Comparison of ENCODE assay signal across 8 mouse cellular contexts in the genomic region with DNA sequence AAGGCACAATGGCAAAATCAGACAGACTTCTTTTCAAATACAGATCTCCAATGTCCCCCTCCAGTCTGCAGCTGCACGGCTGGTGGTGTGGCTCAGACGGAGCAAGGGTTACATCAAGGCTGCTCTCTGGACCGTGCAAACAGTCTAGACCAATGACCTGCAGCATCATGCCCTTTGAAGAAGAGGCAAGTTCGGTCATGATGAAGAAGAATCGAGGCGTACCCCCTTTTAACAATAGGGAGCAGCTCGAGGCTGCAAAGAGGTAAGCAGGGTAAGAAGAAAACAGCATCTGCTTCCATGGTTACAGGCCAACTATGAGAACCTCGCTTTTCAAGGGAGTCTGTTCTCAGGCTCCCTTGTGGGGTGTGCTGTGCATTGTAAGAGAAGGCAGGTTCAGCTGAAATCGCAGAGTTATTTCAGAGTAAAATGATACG.
DNase-seq lines count a peak whose midpoint lies in the region; ATAC-seq and TF ChIP-seq lines count a peak whose summit lies in the region.

No protein-coding gene starts in this region.

- peaks cover 6% of the 10 kb centered on the region; the same call in 1 of the 2 replicates for H3K4me1 ChIP-seq in liver, adult 2 months (ENCODE audit: control insufficient read depth, insufficient read depth, low read length)
- H3K4me1 ChIP-seq in liver, embryonic 12.5 days, result no peaks in the 10 kb centered on the region
- peaks cover 32% of the 10 kb centered on the region for H3K4me1 ChIP-seq in forebrain, embryonic 15.5 days
- H3K4me1 ChIP-seq in kidney, embryonic 14.5 days (ENCODE audit: control insufficient read depth, insufficient read depth, low read length), result no peaks in the 10 kb centered on the region
- H3K4me1 ChIP-seq in limb, embryonic 15.5 days, result peaks cover 17% of the 10 kb centered on the region

- no peak overlapping the region for H3K4me2 ChIP-seq in liver, embryonic 12.5 days
- H3K4me2 ChIP-seq in forebrain, embryonic 15.5 days (replicated peaks), result peak overlapping the region; percentile 74
- H3K4me2 ChIP-seq in kidney, embryonic 14.5 days (replicated peaks; ENCODE audit: low read depth, low read length), result peak overlapping the region; percentile 13; the same call in 1 of the 2 replicates
- peak overlapping the region; percentile 38 for H3K4me2 ChIP-seq in limb, embryonic 15.5 days

- H3K9ac ChIP-seq in liver, adult 2 months (ENCODE audit: low read depth, low read length), result no peak overlapping the region
- H3K9ac ChIP-seq in liver, embryonic 12.5 days, result no peak overlapping the region
- H3K9ac ChIP-seq in forebrain, embryonic 15.5 days (replicated peaks), result peak overlapping the region; percentile 79
- no peak overlapping the region for H3K9ac ChIP-seq in kidney, embryonic 14.5 days (ENCODE audit: low read depth, low read length)
- no peak overlapping the region for H3K9ac ChIP-seq in limb, embryonic 15.5 days

- no peaks in the 10 kb centered on the region for H3K36me3 ChIP-seq in liver, adult 2 months (ENCODE audit: control insufficient read depth, insufficient read depth, low read length)
- H3K36me3 ChIP-seq in liver, embryonic 12.5 days, result no peaks in the 10 kb centered on the region
- H3K36me3 ChIP-seq in forebrain, embryonic 15.5 days, result no peaks in the 10 kb centered on the region
- H3K36me3 ChIP-seq in kidney, embryonic 14.5 days (ENCODE audit: control insufficient read depth, insufficient read depth, low read length), result no peaks in the 10 kb centered on the region
- H3K36me3 ChIP-seq in limb, embryonic 15.5 days, result no peaks in the 10 kb centered on the region

- H3K9me3 ChIP-seq in liver, embryonic 12.5 days (replicated peaks), result no peaks in the 10 kb centered on the region
- H3K9me3 ChIP-seq in forebrain, embryonic 15.5 days, result no peaks in the 10 kb centered on the region
- no peaks in the 10 kb centered on the region for H3K9me3 ChIP-seq in kidney, embryonic 14.5 days (ENCODE audit: control insufficient read depth, low read length)
- no peaks in the 10 kb centered on the region for H3K9me3 ChIP-seq in limb, embryonic 15.5 days

- TF ChIP-seq POLR2A in liver, adult 2 months (IDR thresholded peaks at IDR 0.05; ENCODE audit: extremely low read depth, insufficient read depth, low read length), result no peak

- ATAC-seq in liver, embryonic 12.5 days, result no peak
- peak; percentile 95 for ATAC-seq in forebrain, embryonic 15.5 days (replicated peaks)
- peak; percentile 97 for ATAC-seq in kidney, embryonic 14.5 days (ENCODE audit: low FRiP score, low TSS enrichment)
- ATAC-seq in limb, embryonic 15.5 days (ENCODE audit: insufficient number of reproducible peaks, low FRiP score, low TSS enrichment, low read depth), result no peak

- no peak overlapping the region for H3K4me3 ChIP-seq in liver, adult 2 months (ENCODE audit: insufficient read depth, low read depth, low read length)
- no peak overlapping the region for H3K4me3 ChIP-seq in liver, embryonic 12.5 days
- peak overlapping the region; percentile 47 for H3K4me3 ChIP-seq in forebrain, embryonic 15.5 days
- H3K4me3 ChIP-seq in kidney, embryonic 14.5 days (ENCODE audit: low read length), result no peak overlapping the region; the same call in 1 of the 2 replicates
- peak overlapping the region; percentile 14; the same call in 1 of the 2 replicates for H3K4me3 ChIP-seq in limb, embryonic 15.5 days

- no peaks in the 10 kb centered on the region for H3K27me3 ChIP-seq in liver, adult 2 months (ENCODE audit: control insufficient read depth, insufficient read depth, low read length)
- no peaks in the 10 kb centered on the region for H3K27me3 ChIP-seq in liver, embryonic 12.5 days (replicated peaks)
- H3K27me3 ChIP-seq in forebrain, embryonic 15.5 days, result no peaks in the 10 kb centered on the region
- no peaks in the 10 kb centered on the region for H3K27me3 ChIP-seq in kidney, embryonic 14.5 days (ENCODE audit: control insufficient read depth, insufficient read depth, low read length)
- no peaks in the 10 kb centered on the region for H3K27me3 ChIP-seq in limb, embryonic 15.5 days

- 23% methylated on average over 10 of the region's 10 CpGs for WGBS in liver, adult 2 months
- 61% methylated on average over 10 of the region's 10 CpGs for WGBS in liver, embryonic 12.5 days (ENCODE audit: insufficient replicate concordance)
- 0% methylated on average over 10 of the region's 10 CpGs for whole genome bisulfite sequencing in forebrain, embryonic 15.5 days
- 8% methylated on average over 10 of the region's 10 CpGs for WGBS in kidney, embryonic 14.5 days
- WGBS in limb, embryonic 15.5 days, result 16% methylated on average over 10 of the region's 10 CpGs

- no peak for TF ChIP-seq CTCF in liver, adult 2 months (IDR thresholded peaks at IDR 0.05; ENCODE audit: low read depth, low read length)

- no peak overlapping the region; the same call in 1 of the 2 replicates for H3K27ac ChIP-seq in liver, adult 2 months (replicated peaks; ENCODE audit: insufficient read depth, low read depth, low read length)
- no peak overlapping the region for H3K27ac ChIP-seq in liver, embryonic 12.5 days
- peak overlapping the region; percentile 99 for H3K27ac ChIP-seq in forebrain, embryonic 15.5 days (replicated peaks)
- no peak overlapping the region for H3K27ac ChIP-seq in kidney, embryonic 14.5 days (ENCODE audit: low read depth, low read length)
- peak overlapping the region; percentile 17; the same call in 1 of the 2 replicates for H3K27ac ChIP-seq in limb, embryonic 15.5 days

- no peaks in the 10 kb centered on the region for H3K79me2 ChIP-seq in liver, adult 2 months (ENCODE audit: control insufficient read depth, insufficient read depth, low read length)

- peak; percentile 90 for DNase-seq in liver, adult 2 months (ENCODE audit: extremely low read depth, low read depth, low spot score)
- DNase-seq in right cerebral cortex, postnatal 10 days (ENCODE audit: low spot score in 2 of 2), result peak; percentile 63 to 74
- no peak for DNase-seq in thymus, postnatal 0 days (ENCODE audit: low spot score)
- no peak for DNase-seq in testis, postnatal 14 days (ENCODE audit: low spot score)

Comparison
In these comparisons a context has a peak if more than half of its experiments do, and no peak if none do; other contexts are left out.
1. DNase-seq: peak in liver, adult 2 months (single experiment) and right cerebral cortex, postnatal 10 days (2 of 2); none in thymus, postnatal 0 days (single experiment) and testis, postnatal 14 days (single experiment).
2. H3K27ac ChIP-seq: peak in forebrain, embryonic 15.5 days (single experiment) and limb, embryonic 15.5 days (single experiment); none in liver, adult 2 months (single experiment), liver, embryonic 12.5 days (single experiment) and kidney, embryonic 14.5 days (single experiment).
3. H3K4me3 ChIP-seq: peak in forebrain, embryonic 15.5 days (single experiment) and limb, embryonic 15.5 days (single experiment); none in liver, adult 2 months (single experiment), liver, embryonic 12.5 days (single experiment) and kidney, embryonic 14.5 days (single experiment).
4. ATAC-seq: peak in forebrain, embryonic 15.5 days (single experiment) and kidney, embryonic 14.5 days (single experiment); none in liver, embryonic 12.5 days (single experiment) and limb, embryonic 15.5 days (single experiment).